22 mouse cellular contexts compared by ENCODE assay signal in genomic region chr7:113612628-113613027, GRCm38 (mm10).
DNase-seq lines count a peak whose midpoint lies in the region; ATAC-seq and TF ChIP-seq lines count a peak whose summit lies in the region.
"Had no signal": no experiment of that assay in that cellular context is flagged by ENCODE, and none has a peak within 500 bp of the region (broad histone marks: within the 10 kb centered on the region; RNA-seq: fewer than 3 reads in every experiment).

No protein-coding gene starts in this region.

- WGBS in liver, embryonic 12.5 days (ENCODE audit: insufficient replicate concordance) = 26% methylated on average over 4 of the region's 4 CpGs
- WGBS in thymus, adult 2 months = 52% methylated on average over 4 of the region's 4 CpGs

- DNase-seq in liver = peak; percentile 8
- peak; percentile 34 for DNase-seq in 416B (ENCODE audit: low read depth)
- peak; percentile 9 for DNase-seq in brain, adult 2 months (ENCODE audit: low read depth, low spot score)
- no peak for DNase-seq in thymus, adult 2 months
- no peak for DNase-seq in layer of hippocampus, postnatal 10 days (ENCODE audit: low spot score in 2 of 2)
- DNase-seq: adrenal gland, adult 2 months; B cell, adult 2 months; cerebellum, adult 11 months; cerebellum, postnatal 10 days; gastrocnemius, postnatal 25 days; midbrain, embryonic 14.5 days; retina, postnatal 1 day; thymus, adult 18-20 months had no signal

- no peak overlapping the region for H3K4me3 ChIP-seq in liver, embryonic 12.5 days
- H3K4me3 ChIP-seq in thymus, adult 2 months (ENCODE audit: control insufficient read depth, insufficient read depth, low read length) = no peak overlapping the region
- H3K4me3 ChIP-seq: forebrain, embryonic 15.5 days; heart, embryonic 12.5 days; limb, embryonic 13.5 days; megakaryocyte, embryonic 14.5 days had no signal

- no peak for TF ChIP-seq POLR2A in thymus, adult 2 months (IDR thresholded peaks at IDR 0.05; ENCODE audit: control insufficient read depth, extremely low read depth, insufficient read depth, low read length, poor library complexity)

- no peak for ATAC-seq in liver, embryonic 12.5 days
- ATAC-seq in megakaryocyte progenitor cell, adult 5-6 weeks (replicated peaks; ENCODE audit: poor library complexity) = peak; percentile 86
- ATAC-seq in inflammation-experienced regulatory T-cells, adult 6 months = no peak
- ATAC-seq: forebrain, embryonic 15.5 days; hindbrain, embryonic 16.5 days; intestine, postnatal 0 days had no signal

- H3K36me3 ChIP-seq in liver, embryonic 12.5 days = no peaks in the 10 kb centered on the region
- H3K36me3 ChIP-seq in thymus, adult 2 months (ENCODE audit: control insufficient read depth, insufficient read depth, low read length) = no peaks in the 10 kb centered on the region
- H3K36me3 ChIP-seq: forebrain, embryonic 15.5 days; heart, embryonic 12.5 days; limb, embryonic 13.5 days had no signal

- no peaks in the 10 kb centered on the region for H3K9me3 ChIP-seq in liver, embryonic 12.5 days (replicated peaks)
- H3K9me3 ChIP-seq: forebrain, embryonic 15.5 days; heart, embryonic 12.5 days; limb, embryonic 13.5 days; megakaryocyte, embryonic 14.5 days had no signal

- no peak for TF ChIP-seq CTCF in thymus, adult 2 months (IDR thresholded peaks at IDR 0.05; ENCODE audit: borderline replicate concordance, control insufficient read depth, extremely low read depth, insufficient read depth, low read length, poor library complexity)

- H3K9ac ChIP-seq in liver, embryonic 12.5 days = no peak overlapping the region
- H3K9ac ChIP-seq: forebrain, embryonic 15.5 days; heart, embryonic 12.5 days; limb, embryonic 13.5 days had no signal

- H3K27ac ChIP-seq in liver, embryonic 12.5 days = no peak overlapping the region
- H3K27ac ChIP-seq in thymus, adult 2 months (ENCODE audit: control insufficient read depth, insufficient read depth, low read length) = no peak overlapping the region
- H3K27ac ChIP-seq: forebrain, embryonic 15.5 days; limb, embryonic 13.5 days had no signal

- no peaks in the 10 kb centered on the region for H3K27me3 ChIP-seq in liver, embryonic 12.5 days (replicated peaks)
- H3K27me3 ChIP-seq in thymus, adult 2 months (ENCODE audit: control insufficient read depth, insufficient read depth, low read length) = no peaks in the 10 kb centered on the region; the same call in 1 of the 2 replicates
- H3K27me3 ChIP-seq: forebrain, embryonic 15.5 days; heart, embryonic 12.5 days had no signal

- no peaks in the 10 kb centered on the region for H3K4me1 ChIP-seq in liver, embryonic 12.5 days
- no peaks in the 10 kb centered on the region for H3K4me1 ChIP-seq in thymus, adult 2 months (replicated peaks; ENCODE audit: control insufficient read depth, insufficient read depth, low read length)
- H3K4me1 ChIP-seq: limb, embryonic 13.5 days had no signal

- no peak overlapping the region for H3K4me2 ChIP-seq in liver, embryonic 12.5 days
- H3K4me2 ChIP-seq: forebrain, embryonic 15.5 days; heart, embryonic 12.5 days; limb, embryonic 13.5 days had no signal

Comparison
In these comparisons a context has a peak if more than half of its experiments do, and no peak if none do; other contexts are left out.
1. DNase-seq: peak in liver (single experiment), 416B (single experiment) and brain, adult 2 months (single experiment); none in thymus, adult 2 months (single experiment) and layer of hippocampus, postnatal 10 days (0 of 2).